Mouse (Mus musculus): ENCODE results near the gene Rbm20. TPM values are rescaled to one million over a fixed set of nuclear protein-coding genes. Genes with fewer than 3 reads are reported as not detected.

The Rbm20 gene
- total RNA-seq, 2 experiments from 2014 or later, result 2.7 to 4.0 TPM

- no peak for DNase-seq (ENCODE audit: low spot score in 2 of 2)
Observed at GRCm38 (mm10) chr19:53808041-53808777, 131.1 kb downstream of the Rbm20 start.

GRCm38 (mm10) chr19:53809185-53809861 lies 132.2 kb downstream of the Rbm20 start:
- no peak for DNase-seq (ENCODE audit: low spot score in 2 of 2)

GRCm38 (mm10) chr19:53810024-53810423 lies 132.9 kb downstream of the Rbm20 start:
- no peak for DNase-seq (ENCODE audit: low spot score in 2 of 2)

DNA sequence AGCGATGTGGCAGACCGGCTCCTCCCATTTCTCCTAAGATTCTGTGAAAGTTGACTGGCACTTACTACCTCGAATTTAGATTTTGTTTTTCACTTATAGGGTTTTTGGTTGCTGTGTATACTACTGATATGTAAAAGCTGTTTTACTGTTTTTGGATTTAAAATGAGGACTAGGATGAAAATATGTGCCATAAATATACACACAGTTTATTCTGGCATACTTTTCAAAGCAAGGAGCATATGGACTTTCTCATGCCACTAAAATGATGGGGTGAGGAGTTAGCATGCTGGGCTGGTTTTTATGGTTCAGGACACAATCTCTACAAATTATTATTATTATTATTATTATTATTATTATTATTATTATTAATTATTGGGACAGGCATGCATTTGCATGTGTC lies 133.5 kb downstream of the Rbm20 start:
- DNase-seq (ENCODE audit: low spot score in 2 of 2), result no peak

GRCm38 (mm10) chr19:53813576-53813975 lies 136.5 kb downstream of the Rbm20 start:
- DNase-seq (ENCODE audit: low spot score in 2 of 2), result no peak

DNA sequence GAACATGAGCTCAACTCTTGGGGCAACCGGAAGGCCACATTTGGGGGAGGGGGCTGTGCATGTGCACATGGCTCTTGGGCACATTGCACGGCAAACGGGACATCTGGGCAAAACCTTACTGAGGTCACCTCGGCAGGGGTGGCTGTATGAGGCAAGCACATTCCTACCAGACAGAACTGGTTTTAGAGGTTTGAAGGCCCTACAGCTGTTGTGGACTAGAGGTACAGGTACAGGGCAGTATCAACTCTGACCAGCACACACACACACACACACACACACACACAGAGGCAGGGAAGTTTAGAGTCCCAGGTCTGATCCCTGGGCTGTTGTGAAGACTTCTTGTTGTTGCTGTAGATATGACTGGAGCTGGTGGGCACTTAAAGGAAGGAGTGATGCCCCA lies 138.6 kb downstream of the Rbm20 start:
- no peak for DNase-seq (ENCODE audit: low spot score in 2 of 2)

DNA sequence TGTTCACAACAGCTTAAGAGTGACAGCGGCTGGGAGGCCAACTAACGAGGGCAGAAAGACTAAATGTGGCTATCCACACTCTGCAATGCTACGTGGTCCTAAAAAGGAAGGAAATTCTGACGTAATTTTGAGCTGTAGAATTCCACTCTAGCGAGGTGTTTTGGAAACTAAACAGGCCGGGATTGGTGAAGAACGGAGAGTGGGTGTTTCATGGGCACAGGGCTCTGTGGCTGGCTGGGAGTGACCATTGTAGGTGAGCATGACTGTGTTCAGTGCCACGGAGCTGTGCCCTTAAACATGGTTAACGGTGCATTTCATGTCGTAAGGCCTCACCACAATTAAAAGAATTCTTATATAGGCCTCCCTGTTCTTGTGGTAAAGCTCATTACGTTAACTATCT lies 139.1 kb downstream of the Rbm20 start:
- no peak for DNase-seq (ENCODE audit: low spot score in 2 of 2)

GRCm38 (mm10) chr19:53819299-53819698 lies 142.2 kb downstream of the Rbm20 start:
- no peak for DNase-seq (ENCODE audit: low spot score in 2 of 2)

GRCm38 (mm10) chr19:53821241-53822120 lies 144.4 kb downstream of the Rbm20 start:
- DNase-seq (ENCODE audit: low spot score in 2 of 2), result no peak

GRCm38 (mm10) chr19:53823847-53824246 lies 146.7 kb downstream of the Rbm20 start:
- no peak for DNase-seq (ENCODE audit: low spot score in 2 of 2)

GRCm38 (mm10) chr19:53824872-53825680 lies 148.0 kb downstream of the Rbm20 start:
- DNase-seq (ENCODE audit: low spot score in 2 of 2), result no peak

GRCm38 (mm10) chr19:53829990-53830389 lies 152.9 kb downstream of the Rbm20 start:
- no peak for DNase-seq (ENCODE audit: low spot score in 2 of 2)

- DNase-seq (ENCODE audit: low spot score in 2 of 2), result no peak
Observed at GRCm38 (mm10) chr19:53830407-53831163, 153.5 kb downstream of the Rbm20 start.

DNA sequence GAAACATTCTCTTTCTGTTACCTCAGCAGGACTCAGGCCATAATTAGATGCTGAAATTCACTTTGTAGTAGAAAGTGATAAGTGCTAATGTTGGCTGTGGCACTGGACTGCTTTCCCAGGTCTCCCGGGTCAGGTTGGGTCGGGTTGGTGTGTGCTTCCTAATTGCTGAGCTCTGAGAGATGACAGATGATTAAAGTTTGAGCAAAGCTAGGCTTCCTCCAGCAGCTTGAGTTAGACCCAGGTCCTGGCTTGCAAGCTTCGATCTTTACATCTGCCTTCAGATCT lies 154.0 kb downstream of the Rbm20 start:
- DNase-seq (ENCODE audit: low spot score in 2 of 2), result no peak

GRCm38 (mm10) chr19:53832512-53832911 lies 155.4 kb downstream of the Rbm20 start:
- no peak for DNase-seq (ENCODE audit: low spot score in 2 of 2)

DNA sequence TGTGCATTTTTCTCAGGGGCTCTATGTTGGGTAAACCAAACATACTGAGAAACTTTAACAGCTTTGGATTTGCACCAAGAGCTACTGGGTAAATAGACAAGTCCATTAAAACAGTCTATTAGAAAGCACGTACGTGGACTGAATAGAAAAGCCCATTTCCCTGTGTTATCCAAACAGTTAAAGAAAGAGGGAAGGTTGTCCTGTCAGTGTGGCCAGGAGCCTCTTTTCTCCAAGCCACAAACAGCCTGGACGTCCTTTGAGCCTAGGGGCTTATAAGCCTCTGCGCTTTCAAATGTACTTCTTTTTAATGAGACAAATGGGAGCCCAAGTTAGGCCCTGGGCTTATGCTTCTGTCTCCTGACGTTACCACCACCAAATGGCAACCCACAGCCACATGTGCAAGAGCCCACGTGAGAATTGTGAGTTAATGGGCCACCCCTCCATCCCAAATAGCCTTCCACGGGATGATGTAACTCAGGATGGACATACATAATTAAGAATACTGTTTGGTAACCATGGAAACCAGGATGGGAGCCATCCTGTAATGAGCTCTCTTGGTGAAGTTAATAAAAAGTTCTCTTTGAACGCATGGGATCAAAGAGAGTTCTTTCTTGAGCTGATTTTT lies 156.8 kb downstream of the Rbm20 start:
- no peak for DNase-seq (ENCODE audit: low spot score in 2 of 2)

DNA sequence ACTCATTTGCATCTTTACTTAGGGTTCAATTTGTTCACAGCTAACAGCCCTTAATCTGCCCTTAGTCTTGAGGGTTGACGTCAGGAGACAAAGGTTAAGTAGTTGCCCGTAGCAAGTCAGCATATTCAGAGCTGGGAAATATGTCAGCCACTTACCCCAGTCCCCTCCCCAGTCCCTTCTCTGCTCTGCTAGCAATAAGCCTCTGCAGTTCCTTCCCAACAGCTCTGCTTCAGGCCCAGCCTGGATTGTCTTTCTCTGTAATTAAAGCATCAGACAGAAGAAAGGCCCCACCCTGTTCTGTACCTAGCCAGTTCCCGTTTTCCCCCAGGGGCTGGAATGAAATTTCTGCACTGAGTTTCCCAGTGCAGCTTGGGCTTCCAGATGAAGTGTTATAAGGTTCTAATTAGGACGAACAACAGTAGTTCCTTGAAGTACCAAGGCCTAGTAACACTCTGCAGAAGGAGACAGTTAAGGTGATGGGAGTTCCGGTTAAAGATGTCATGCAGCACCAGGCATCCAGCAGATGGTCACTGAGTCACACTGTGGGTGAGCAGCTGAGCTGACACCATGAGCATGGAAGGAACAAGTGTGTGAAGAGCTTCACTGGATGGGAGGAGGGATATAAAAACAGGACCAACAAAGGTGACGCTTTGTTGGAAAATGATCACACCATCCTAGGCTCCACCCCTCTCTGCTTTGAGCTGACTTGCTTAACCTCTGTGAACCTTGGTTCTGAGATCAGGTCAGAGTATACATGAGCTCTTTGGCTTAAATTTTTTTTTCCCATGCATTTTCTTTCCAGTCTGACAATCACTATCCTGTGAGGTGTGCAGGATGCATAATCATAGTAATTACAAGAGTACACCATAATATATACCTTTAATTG lies 159.7 kb downstream of the Rbm20 start:
- DNase-seq (ENCODE audit: low spot score in 2 of 2), result no peak

- DNase-seq (ENCODE audit: low spot score in 2 of 2), result no peak
Observed at GRCm38 (mm10) chr19:53838850-53839249, 161.7 kb downstream of the Rbm20 start.

- no peak for DNase-seq (ENCODE audit: low spot score in 2 of 2)
Observed at GRCm38 (mm10) chr19:53839837-53840236, 162.7 kb downstream of the Rbm20 start.

Data from adrenal gland, postnatal 4 days (tissue).